Mouse (Mus musculus) ES-Bruce4 (cell line): Measurements from ENCODE around the gene Elf1. TPM values are rescaled to one million over a fixed set of nuclear protein-coding genes. Genes with fewer than 3 reads are reported as not detected.
A peak's percentile ranks its signal among the peaks of the same experiment; 100 is the strongest.

Experiments used
- H3K27ac ChIP-seq: 2 replicates; pipeline ENCODE4 v1.5.1; 2012; ENCODE audit warnings: low read length, inconsistent platforms; ENCODE audit not compliant: insufficient read depth
- H3K27me3 ChIP-seq: 2 replicates; pipeline ENCODE4 v1.6.1; 2012; ENCODE audit warnings: mild to moderate bottlenecking, low read length, inconsistent platforms; ENCODE audit not compliant: control insufficient read depth, poor library complexity, insufficient read depth, severe bottlenecking
- H3K36me3 ChIP-seq: 2 replicates; pipeline ENCODE4 v1.6.1; 2012; ENCODE audit warnings: inconsistent platforms, mild to moderate bottlenecking, low read length, moderate library complexity; ENCODE audit not compliant: control insufficient read depth, poor library complexity, insufficient read depth, severe bottlenecking
- H3K4me1 ChIP-seq: one replicate; pipeline ENCODE4 v1.8.1; 2011; ENCODE audit warnings: low read length; ENCODE audit not compliant: control insufficient read depth, insufficient read depth
- H3K4me3 ChIP-seq: 2 replicates; pipeline ENCODE4 v1.5.1; 2011; ENCODE audit warnings: low read depth, mild to moderate bottlenecking, low read length
- H3K9ac ChIP-seq: 2 replicates; pipeline ENCODE4 v1.6.1; 2012; ENCODE audit warnings: low read depth, mild to moderate bottlenecking, inconsistent platforms; ENCODE audit not compliant: poor library complexity, severe bottlenecking
- H3K9me3 ChIP-seq: replicated peaks from 2 replicates; pipeline ENCODE4 v1.6.1; 2012; ENCODE audit warnings: mild to moderate bottlenecking, low read length, inconsistent platforms; ENCODE audit not compliant: control insufficient read depth, poor library complexity, insufficient read depth, severe bottlenecking
- CTCF ChIP-seq: IDR thresholded peaks from one replicate; pipeline ENCODE4 v1.8.1; 2011; ENCODE audit warnings: low read depth, low read length
- EP300 ChIP-seq: IDR thresholded peaks from 2 replicates; pipeline ENCODE4 v1.6.1; 2011; ENCODE audit warnings: low read depth, low read length; ENCODE audit not compliant: insufficient read depth
- POLR2A ChIP-seq: IDR thresholded peaks from one replicate; pipeline ENCODE4 v1.8.1; 2011; ENCODE audit warnings: low read length; ENCODE audit not compliant: insufficient read depth
- polyA plus RNA-seq: library from polyadenylated mRNA; stranded (reverse); fragments of >200 nt; gene quantifications from 2 replicates; pipeline ENCODE4 v1.2.4, GENCODE M21; 2011; ENCODE audit warnings: low read depth; ENCODE audit not compliant: missing spikeins, insufficient read depth, insufficient read length

Elf1 gene
- polyA plus RNA-seq, result 18.1 and 20.4 TPM in 2 replicates

GRCm38 (mm10) chr14:79480624-79481338 lies at the start of gene Elf1:
TSS of gene Elf1 (plus strand) at chr14:79481194.
- peaks cover 2% of the 10 kb centered on the region for H3K4me1 ChIP-seq
- H3K4me3 ChIP-seq, result peak within 1 kb of the TSS; percentile 77
- peak within 1 kb of the TSS; percentile 66 for H3K27ac ChIP-seq
- TF ChIP-seq CTCF (no peak), POLR2A (peak; percentile 58)
- H3K9me3 ChIP-seq, result no peaks in the 10 kb centered on the region
- H3K27me3 ChIP-seq, result no peaks in the 10 kb centered on the region
- peaks cover 5% of the 10 kb centered on the region for H3K36me3 ChIP-seq
- H3K9ac ChIP-seq, result peak within 1 kb of the TSS; percentile 93

GRCm38 (mm10) chr14:79434068-79434467 lies 46.9 kb upstream of the Elf1 start:
- Histone ChIP-seq H3K27ac (no peak overlapping the region), H3K9me3 (peaks cover 4% of the 10 kb centered on the region; the same call in 1 of the 2 replicates), H3K9ac (no peak overlapping the region), H3K36me3 (no peaks in the 10 kb centered on the region), H3K4me1 (no peaks in the 10 kb centered on the region), H3K4me3 (no peak overlapping the region), H3K27me3 (no peaks in the 10 kb centered on the region)
- TF ChIP-seq POLR2A, result no peak
- no peak for TF ChIP-seq CTCF
- no peak for TF ChIP-seq EP300

- no peak overlapping the region for H3K27ac ChIP-seq
- no peaks in the 10 kb centered on the region for H3K4me1 ChIP-seq
- H3K36me3 ChIP-seq, result no peaks in the 10 kb centered on the region
- no peak overlapping the region for H3K4me3 ChIP-seq
- H3K9ac ChIP-seq, result no peak overlapping the region
- no peaks in the 10 kb centered on the region for H3K27me3 ChIP-seq
- TF ChIP-seq CTCF (no peak), POLR2A (no peak), EP300 (no peak)
- H3K9me3 ChIP-seq, result 0 out of 2 replicates have a peak, but pooled peaks cover 4% of the 10 kb centered on the region
Measured at GRCm38 (mm10) chr14:79440655-79441054, 40.3 kb upstream of the Elf1 start.

GRCm38 (mm10) chr14:79441441-79441840 lies 39.6 kb upstream of the Elf1 start:
- TF ChIP-seq POLR2A (no peak), CTCF (no peak), EP300 (no peak)
- no peaks in the 10 kb centered on the region for H3K27me3 ChIP-seq
- H3K9ac ChIP-seq, result no peak overlapping the region
- H3K36me3 ChIP-seq, result no peaks in the 10 kb centered on the region
- H3K4me1 ChIP-seq, result no peaks in the 10 kb centered on the region
- 0 out of 2 replicates have a peak, but pooled peaks cover 4% of the 10 kb centered on the region for H3K9me3 ChIP-seq
- H3K27ac ChIP-seq, result no peak overlapping the region
- no peak overlapping the region for H3K4me3 ChIP-seq

GRCm38 (mm10) chr14:79444601-79445000 lies 36.4 kb upstream of the Elf1 start:
- H3K9ac ChIP-seq, result no peak overlapping the region
- H3K4me1 ChIP-seq, result no peaks in the 10 kb centered on the region
- 0 out of 2 replicates have a peak, but pooled peaks cover 2% of the 10 kb centered on the region for H3K9me3 ChIP-seq
- no peaks in the 10 kb centered on the region for H3K27me3 ChIP-seq
- no peaks in the 10 kb centered on the region for H3K36me3 ChIP-seq
- no peak overlapping the region for H3K27ac ChIP-seq
- no peak overlapping the region for H3K4me3 ChIP-seq
- no peak for TF ChIP-seq CTCF
- TF ChIP-seq POLR2A, result no peak
- no peak for TF ChIP-seq EP300

- Histone ChIP-seq H3K36me3 (no peaks in the 10 kb centered on the region), H3K9me3 (no peaks in the 10 kb centered on the region), H3K4me3 (no peak overlapping the region), H3K9ac (no peak overlapping the region), H3K27ac (no peak overlapping the region), H3K4me1 (no peaks in the 10 kb centered on the region), H3K27me3 (no peaks in the 10 kb centered on the region)
- TF ChIP-seq POLR2A (no peak), CTCF (no peak), EP300 (no peak)
Measured at GRCm38 (mm10) chr14:79445055-79445620, 35.9 kb upstream of the Elf1 start.
